Mouse (Mus musculus) cortical plate, adult 2 months (tissue): ENCODE measurements around the gene Gm44596. TPM values are rescaled to one million over a fixed set of nuclear protein-coding genes. Genes with fewer than 3 reads are reported as not detected.

ENCODE experiments used
- H3K27ac ChIP-seq: fragments of 200-500 bp; 2 replicates; pipeline ENCODE4 v1.5.1; 2012; ENCODE audit warnings: low read length, control low read depth, inconsistent platforms; ENCODE audit not compliant: insufficient read depth
- H3K4me1 ChIP-seq: fragments of 200-500 bp; 2 replicates; pipeline ENCODE4 v1.6.1; 2011; ENCODE audit warnings: low read length; ENCODE audit not compliant: control insufficient read depth, insufficient read depth
- H3K4me3 ChIP-seq: fragments of 200-500 bp; 2 replicates; pipeline ENCODE4 v1.5.1; 2011; ENCODE audit warnings: mild to moderate bottlenecking, low read length, control low read depth; ENCODE audit not compliant: insufficient read depth
- CTCF ChIP-seq: fragments of 200-500 bp; IDR thresholded peaks from 2 replicates; pipeline ENCODE4 v1.5.1; 2011; ENCODE audit warnings: mild to moderate bottlenecking, control low read depth, low read length; ENCODE audit not compliant: insufficient read depth; ENCODE audit errors: extremely low read depth
- POLR2A ChIP-seq: fragments of 200-500 bp; IDR thresholded peaks from 2 replicates; pipeline ENCODE4 v1.6.1; 2011; ENCODE audit warnings: mild to moderate bottlenecking, low read length, control low read depth; ENCODE audit not compliant: insufficient read depth; ENCODE audit errors: extremely low read depth
- polyA plus RNA-seq: library from polyadenylated mRNA; depleted of rRNA; stranded (reverse); fragments of >200 nt; gene quantifications from 2 replicates; pipeline ENCODE4 v1.2.3, GENCODE M21; 2012

The Gm44596 gene
- polyA plus RNA-seq, 1 experiment = 0.40 TPM

- Histone ChIP-seq H3K4me3 (peak overlapping the region; percentile 43), H3K4me1 (no peaks in the 10 kb centered on the region), H3K27ac (no peak overlapping the region)
- no peak for TF ChIP-seq POLR2A
- TF ChIP-seq CTCF = no peak
Measured at GRCm38 (mm10) chr6:128399421-128400185, 24.3 kb downstream of the Gm44596 start.

GRCm38 (mm10) chr6:128404708-128405107, 29.4 kb downstream of the Gm44596 start:
- TF ChIP-seq POLR2A (no peak), CTCF (no peak)

DNA sequence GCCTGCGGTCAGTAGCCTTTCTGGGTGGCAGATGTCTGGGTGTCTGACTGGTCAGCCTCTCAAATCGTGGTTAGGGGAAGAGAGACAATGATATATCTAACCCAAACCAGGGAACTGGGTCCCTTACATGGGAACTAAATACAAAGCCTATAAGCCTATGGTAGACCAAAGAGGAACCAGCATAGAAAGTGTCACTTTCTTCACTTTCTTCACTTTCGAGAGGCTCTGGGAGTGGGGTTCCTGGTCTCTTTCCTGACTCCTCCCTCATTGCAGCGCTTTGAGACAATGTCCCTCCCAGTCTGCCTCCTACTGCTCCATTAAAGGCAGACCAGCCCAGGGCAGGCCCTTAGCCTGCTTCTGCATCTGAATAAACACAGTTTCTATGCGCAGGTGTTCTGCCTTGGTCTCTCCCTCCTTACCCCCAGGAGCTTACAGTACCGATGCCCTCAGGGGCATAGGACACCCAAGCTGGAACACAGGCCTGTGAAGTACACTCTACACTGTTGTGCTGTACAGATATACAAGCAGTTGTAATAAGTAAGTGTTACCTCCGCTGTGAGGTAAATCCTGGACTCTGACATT, 33.3 kb downstream of the Gm44596 start:
- TF ChIP-seq POLR2A = no peak
- TF ChIP-seq CTCF = no peak
- Histone ChIP-seq H3K4me3 (no peak overlapping the region), H3K27ac (no peak overlapping the region), H3K4me1 (no peaks in the 10 kb centered on the region)

More at GRCm38 (mm10) chr6:128404708-128405107, 29.4 kb downstream of the Gm44596 start:
- Histone ChIP-seq H3K4me3 (no peak overlapping the region), H3K27ac (no peak overlapping the region), H3K4me1 (no peaks in the 10 kb centered on the region)

DNA sequence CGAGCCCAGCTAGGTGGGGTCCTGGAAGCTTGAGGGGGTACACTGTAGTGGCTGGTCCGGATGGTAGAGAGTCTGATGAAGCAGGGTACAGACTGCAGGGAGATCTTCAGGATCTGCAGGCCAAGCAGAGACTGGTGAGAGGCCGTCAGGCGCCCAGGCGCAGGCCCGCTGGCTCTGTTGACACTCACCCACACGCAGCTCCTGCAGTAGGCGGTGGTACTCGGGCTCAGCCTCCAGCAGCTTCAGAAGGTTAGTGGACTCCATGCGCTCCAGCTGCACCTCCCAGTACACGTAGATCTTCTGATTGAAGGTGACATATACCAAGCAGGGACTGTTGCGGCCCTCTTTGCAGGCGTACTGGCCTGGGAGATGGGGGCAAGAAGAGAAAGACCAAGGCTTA, 35.0 kb downstream of the Gm44596 start:
- Histone ChIP-seq H3K4me3 (no peak overlapping the region), H3K27ac (no peak overlapping the region)

DNA sequence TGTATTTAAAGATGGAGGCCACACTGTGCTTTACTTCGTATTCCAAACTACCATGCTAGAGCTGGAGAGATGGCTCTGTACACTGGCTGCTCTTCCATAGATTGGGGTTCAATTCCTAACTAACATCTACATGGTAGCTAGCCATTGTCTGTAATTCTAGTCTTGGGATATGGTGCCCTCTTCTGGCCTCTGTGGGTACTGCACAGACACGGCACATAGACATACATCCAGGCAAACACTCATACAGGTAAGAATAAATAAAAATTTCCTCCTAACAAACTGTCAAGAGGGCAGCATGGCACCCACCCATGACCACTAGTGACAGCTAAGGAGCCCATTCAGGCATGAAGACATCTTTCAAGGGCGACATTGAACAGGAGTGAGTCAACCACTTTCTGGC, 35.8 kb downstream of the Gm44596 start:
- TF ChIP-seq POLR2A (no peak), CTCF (peak; percentile 90)
- no peaks in the 10 kb centered on the region for H3K4me1 ChIP-seq
- H3K27ac ChIP-seq = no peak overlapping the region
- no peak overlapping the region for H3K4me3 ChIP-seq

More for the DNA sequence above, 35.0 kb downstream of the Gm44596 start:
- H3K4me1 ChIP-seq = no peaks in the 10 kb centered on the region
- TF ChIP-seq POLR2A (no peak), CTCF (no peak)

DNA sequence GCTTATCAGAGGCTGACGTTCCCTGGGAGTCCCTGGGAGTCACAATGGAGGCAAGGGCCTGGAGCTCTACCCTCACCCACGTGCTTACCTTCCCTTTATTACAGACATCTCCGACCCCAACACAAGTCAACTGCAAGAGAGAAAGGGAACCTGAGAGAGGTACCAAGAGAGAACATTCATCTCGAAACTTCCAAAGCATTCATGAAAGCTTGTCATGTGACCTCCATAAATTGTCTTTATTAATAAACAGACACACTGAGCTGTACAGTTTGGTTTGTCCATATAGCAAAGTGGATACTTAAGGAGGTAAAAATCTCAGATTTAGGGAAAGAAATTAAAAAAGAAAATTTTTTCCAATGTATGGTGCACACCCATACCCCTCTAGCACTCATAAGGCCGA, 40.9 kb downstream of the Gm44596 start:
- Histone ChIP-seq H3K27ac (no peak overlapping the region), H3K4me3 (no peak overlapping the region), H3K4me1 (no peaks in the 10 kb centered on the region)
- no peak for TF ChIP-seq POLR2A
- no peak for TF ChIP-seq CTCF

DNA sequence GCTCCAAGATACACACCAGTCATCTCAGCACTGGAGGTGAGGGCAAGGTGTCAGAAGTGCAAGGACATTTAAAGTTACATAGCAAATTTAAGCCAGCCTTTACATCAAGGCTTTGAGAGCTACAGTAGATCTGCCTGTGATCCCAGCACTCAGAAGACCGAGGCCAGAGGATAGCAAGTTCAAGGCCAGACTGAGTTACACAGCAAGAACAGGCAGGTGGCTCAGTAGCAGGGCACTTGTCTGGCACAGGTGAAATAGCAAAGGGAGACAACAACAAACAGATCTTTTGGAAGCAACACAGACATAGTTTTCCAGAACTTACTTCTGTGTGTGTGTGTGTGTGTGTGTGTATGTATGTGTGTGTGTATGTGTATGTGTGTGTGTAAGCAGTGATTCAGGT, 42.8 kb downstream of the Gm44596 start:
- TF ChIP-seq CTCF (no peak), POLR2A (no peak)
- Histone ChIP-seq H3K27ac (no peak overlapping the region), H3K4me1 (no peaks in the 10 kb centered on the region), H3K4me3 (no peak overlapping the region)

GRCm38 (mm10) chr6:128421036-128421435, 45.7 kb downstream of the Gm44596 start:
- H3K4me1 ChIP-seq = no peaks in the 10 kb centered on the region
- TF ChIP-seq POLR2A = 0 out of 2 replicates have a peak, but pooled peaks have one; percentile 32
- TF ChIP-seq CTCF = no peak
- H3K4me3 ChIP-seq = no peak overlapping the region
- peak overlapping the region; percentile 47 for H3K27ac ChIP-seq

DNA sequence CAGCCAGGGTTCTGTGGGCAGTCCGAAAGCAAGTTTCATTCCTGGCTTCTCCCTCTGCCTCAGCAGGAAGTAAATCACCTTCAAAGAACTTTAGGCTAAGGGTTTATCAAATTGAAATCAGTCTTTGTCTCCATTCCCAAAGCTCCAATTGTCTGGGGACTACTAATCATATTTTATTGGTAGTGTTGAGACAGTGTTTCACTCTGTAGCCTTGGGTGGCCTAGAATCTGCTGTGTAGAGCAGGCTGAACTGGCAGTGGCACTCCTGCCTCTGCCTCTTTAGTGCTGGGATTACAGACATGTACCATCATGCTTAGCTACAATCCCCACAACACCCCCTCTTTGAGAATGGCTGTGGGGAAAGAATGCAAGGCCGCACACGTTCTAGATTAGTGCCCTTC, 46.2 kb downstream of the Gm44596 start:
- Histone ChIP-seq H3K27ac (peak overlapping the region; percentile 47), H3K4me3 (no peak overlapping the region), H3K4me1 (no peaks in the 10 kb centered on the region)
- TF ChIP-seq POLR2A (no peak), CTCF (no peak)
